Mouse (Mus musculus) thymus, postnatal 25 days (tissue): Measurements from ENCODE around the gene Il6ra.

ENCODE experiments used
- DNase-seq: peaks from one replicate; pipeline ENCODE4 v3.0.0; 2022

Il6ra gene

GRCm38 (mm10) chr3:89908836-89909235 lies 4.2 kb downstream of the Il6ra start:
- no peak for DNase-seq

GRCm38 (mm10) chr3:89907846-89908245 lies 5.2 kb downstream of the Il6ra start:
- no peak for DNase-seq

DNA sequence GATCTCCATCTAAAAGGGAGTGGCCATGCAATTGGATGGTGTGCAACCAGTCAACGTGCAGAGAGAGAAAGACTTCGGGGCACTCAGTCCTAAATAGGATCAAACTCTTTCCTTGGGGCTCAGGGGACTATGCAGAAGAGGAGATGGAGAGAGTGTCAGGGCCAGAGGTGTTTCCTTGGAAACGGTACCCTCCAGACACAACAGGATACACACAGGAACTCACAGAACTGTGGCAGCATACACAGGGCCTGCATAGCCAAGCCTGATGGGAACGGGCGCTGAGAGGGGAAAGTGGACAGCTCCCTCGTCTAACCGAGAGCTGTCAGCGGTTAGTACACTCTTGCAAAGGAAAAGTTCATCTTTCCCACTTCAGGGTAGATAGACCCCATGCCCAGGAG lies 13.5 kb downstream of the Il6ra start:
- no peak for DNase-seq

DNA sequence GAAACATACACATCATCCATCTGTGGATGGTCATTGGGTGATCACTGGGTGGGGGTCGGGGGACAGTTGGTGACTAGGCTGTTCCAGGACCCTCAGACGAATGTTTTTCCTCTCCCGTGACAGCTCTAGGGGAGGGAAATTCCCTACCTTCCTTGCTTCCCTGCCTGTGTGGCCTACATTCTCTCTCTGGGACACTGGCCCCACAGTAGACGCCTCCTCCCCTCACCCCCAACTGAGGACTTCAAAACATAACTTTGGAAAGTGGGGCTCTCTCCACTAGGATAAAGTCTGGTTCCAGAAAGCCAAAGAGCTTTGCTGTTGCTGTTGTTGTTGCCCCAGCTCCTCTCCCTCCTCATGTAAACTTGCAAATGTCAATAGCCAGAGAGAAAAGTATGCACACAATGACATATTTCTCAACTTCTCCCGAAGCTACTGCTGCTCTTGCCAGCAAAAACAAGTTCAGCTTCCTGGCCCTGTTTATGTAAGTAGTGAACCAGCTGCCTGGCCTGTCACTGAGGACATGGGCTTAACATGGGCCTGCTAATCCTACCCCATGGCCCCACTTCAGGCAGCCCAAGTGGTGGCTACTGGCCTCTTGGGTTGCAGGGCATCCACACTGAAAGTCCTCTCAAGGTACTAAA lies 14.0 kb downstream of the Il6ra start:
- DNase-seq: no peak

DNA sequence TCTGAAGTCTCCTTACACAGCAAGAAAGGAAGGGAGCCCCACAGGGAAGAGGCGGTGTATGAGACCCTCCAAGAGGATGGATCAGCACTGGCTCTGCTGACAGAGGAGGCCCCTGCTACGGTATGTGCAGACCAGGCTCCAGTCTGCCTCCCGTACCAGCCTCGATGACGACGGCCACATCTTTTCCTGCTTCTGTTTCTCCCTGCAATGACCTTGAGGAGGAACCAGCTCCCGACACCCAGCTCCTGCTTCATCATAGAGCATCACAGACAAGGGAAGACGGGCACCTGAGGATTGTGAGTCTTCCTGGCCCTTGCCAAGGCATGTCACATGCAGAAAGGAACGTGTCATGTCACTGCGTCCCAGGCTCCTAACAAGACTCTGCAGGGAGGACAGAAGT lies 15.0 kb downstream of the Il6ra start:
- no peak for DNase-seq

GRCm38 (mm10) chr3:89897204-89897796 lies 15.7 kb downstream of the Il6ra start:
- no peak for DNase-seq

- no peak for DNase-seq
Observed at GRCm38 (mm10) chr3:89896571-89896970, 16.4 kb downstream of the Il6ra start.

DNA sequence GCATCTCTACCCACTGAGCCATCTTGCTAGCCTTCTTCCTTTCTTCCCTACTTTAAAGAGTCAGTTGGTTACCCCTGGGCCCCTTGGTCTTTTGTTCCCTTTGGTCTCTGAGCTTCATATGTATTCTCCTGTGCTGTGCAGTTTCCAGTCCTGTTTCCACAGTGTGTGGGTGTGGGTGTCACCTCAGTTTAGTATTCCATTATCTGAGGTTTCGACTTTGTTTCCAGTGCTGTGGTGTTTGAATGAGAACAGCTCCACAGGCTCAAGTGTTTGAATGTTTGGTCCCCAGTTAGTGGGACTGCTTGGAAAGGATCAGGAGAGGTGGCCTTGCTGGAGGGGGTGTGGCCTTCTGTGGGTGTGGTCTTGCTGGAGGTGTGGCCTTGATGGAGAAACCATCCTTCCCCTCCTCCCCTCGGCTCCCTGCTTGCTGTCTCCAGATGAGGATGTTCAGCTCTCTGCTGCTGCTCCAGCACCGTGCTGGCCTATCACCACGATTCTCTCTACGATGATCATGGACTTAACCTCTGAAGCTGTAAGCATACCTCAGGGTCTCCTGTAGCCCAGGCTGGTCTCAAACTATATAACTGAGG lies 20.4 kb downstream of the Il6ra start:
- DNase-seq: no peak

GRCm38 (mm10) chr3:89891696-89892095 lies 21.3 kb downstream of the Il6ra start:
- DNase-seq: no peak

DNA sequence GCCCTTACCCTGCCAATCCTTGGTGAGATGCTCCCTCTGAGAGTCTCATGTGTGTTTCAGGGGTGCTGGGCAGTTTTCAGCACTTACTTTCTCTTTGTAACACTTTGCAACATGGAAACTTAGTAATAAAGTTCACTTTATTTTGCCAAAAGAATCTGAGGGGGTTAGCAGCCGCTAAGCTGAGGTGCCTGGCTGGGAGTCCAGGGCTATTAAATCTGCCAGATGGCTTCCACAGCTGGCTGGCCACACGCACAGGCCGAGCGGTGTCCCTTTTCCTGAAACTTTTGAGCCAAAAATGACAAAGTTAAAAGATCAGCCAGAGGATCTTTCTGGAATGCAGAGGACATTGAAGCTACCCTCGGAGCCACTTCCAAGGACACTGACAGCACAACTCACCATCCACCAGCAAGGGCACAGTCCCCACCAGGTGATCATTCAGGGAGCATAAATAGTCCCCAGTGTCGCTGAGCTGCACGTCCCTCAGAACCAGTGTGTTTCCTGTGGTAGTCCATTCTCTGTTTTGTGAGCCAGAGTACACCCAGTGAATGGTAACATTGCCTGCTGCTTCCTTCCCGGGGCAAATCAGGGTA lies 23.1 kb downstream of the Il6ra start:
- DNase-seq: no peak

- DNase-seq: no peak
Observed at GRCm38 (mm10) chr3:89887582-89888230, 25.3 kb downstream of the Il6ra start.

DNA sequence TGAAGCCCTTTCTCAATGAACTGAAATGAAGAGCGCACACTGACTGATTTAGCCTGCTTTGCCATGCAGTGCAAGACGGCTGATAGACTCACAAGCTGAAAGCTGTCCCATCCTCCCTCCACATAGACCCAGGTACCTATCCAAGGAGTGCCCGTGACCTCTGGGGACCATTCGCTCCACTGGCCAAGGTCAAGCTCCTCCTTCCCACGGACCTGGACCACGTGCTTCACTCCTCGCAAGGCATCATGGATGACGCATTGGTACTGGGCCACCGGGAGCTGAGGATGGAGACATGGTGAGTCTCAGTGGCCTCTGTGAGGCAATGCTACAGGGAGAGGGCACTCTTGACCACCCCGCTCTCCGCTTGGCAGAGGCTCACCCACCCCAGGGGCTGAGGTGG lies 27.2 kb downstream of the Il6ra start:
- DNase-seq: no peak

- no peak for DNase-seq
Observed at GRCm38 (mm10) chr3:89883582-89884041, 29.4 kb downstream of the Il6ra start.

DNA sequence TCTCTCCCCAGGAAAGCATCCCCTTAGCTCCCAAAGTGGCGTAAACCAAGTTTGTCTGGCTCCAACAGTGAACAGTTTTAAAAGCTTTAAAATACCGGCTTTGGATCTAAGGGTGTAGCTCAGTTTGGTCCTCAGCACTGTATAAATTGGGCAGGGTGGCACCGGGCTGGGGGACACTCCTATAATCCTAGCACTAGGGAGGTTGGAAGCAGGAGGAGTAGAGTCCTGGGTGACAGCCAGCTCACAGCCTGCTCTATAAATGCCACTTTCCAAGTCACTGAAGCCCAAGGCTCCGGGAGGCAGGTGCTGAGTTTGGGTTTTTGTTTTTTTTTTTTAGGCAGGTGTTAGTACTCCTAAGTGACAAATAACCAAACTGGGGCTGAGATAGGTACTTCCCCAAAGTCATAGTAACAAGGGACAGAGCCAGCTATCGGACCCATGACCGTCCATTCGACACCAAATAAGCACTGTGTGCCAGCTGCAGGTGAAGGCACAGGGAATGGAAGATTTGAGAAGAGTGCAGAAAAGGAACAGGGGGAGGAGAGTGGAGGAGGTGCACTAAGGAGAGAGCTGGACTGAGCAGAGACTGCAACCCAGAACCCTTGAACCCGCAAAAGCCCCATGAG lies 30.3 kb downstream of the Il6ra start:
- no peak for DNase-seq

GRCm38 (mm10) chr3:89880036-89880851 lies 32.8 kb downstream of the Il6ra start:
- DNase-seq: no peak

DNA sequence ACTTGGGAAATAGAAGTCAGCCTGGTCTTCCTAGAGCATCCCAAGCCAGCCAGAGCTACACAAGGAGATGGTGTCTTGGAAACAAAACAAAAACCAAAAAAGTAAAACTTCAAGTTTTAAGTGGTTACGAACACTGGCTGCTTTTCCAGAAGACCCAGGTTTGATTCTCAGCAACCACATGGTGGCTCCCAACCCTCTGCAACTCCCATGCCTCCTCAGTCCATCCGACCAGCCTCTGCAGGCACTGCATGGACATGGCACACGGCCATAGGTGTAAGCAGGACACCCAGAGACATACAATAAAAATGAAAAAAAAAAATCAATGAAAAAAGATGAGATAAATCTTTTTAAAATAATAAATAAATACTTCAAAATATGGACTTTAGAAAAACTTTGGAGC lies 33.7 kb downstream of the Il6ra start:
- DNase-seq: no peak

DNA sequence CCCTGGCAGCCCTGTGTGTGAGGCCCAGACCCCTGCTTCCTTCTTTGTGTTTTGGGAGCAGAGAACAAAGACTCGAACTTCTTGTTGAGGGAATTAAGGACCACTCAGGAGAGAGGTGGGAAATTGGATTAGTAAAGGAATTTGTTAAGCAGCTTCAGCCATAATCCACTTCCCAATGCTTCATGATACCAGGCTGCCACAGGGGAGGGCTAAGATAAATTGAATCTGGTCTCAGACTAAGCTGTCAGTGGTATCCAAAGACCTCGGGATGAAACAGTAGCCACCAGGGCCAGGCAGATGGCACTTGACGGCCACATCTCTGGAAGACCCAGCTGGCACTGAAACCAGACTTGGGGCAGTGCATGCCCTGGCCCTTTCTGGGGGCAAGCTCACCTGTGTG lies 34.5 kb downstream of the Il6ra start:
- no peak for DNase-seq

DNA sequence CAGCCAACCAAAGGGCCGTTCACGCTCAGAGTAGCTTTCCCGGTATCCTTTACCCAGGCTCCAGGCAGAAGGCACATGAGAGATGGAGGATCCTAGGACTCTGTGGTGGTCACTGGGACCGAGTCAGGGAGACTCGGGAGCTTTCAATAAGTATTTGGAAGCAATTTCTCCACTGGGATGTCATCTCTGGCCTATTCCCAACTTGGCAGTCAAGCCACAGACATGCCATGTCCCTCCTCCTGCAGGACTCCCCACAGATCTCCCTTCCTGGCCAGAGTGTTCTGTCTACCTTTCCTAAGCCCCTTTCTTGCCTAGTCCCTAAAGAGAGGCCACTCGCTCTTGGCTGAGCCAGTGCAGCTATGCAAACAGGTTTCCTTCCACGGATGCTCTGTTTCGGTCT lies 35.9 kb downstream of the Il6ra start:
- no peak for DNase-seq

DNA sequence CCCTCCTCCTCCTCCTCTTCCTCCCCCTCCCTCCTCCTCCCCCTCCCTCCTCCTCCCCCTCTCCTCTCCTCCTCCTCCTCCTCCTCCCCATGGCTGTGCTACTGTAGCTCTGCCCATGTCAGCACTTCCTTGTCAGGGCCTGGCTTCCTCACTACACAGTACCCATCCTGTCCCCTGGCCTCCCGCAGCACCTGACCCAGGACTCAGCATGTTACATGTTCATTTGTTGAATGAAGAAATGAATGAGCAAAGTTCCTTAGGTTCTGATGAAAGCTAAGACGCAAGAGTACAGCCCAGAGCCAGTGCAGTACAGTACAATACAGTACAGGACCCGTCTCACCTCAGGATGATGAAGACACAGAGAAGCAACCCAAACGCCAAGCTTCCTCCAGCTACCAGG lies 36.5 kb downstream of the Il6ra start:
- DNase-seq: no peak

GRCm38 (mm10) chr3:89875781-89876180 lies 37.2 kb downstream of the Il6ra start:
- no peak for DNase-seq

GRCm38 (mm10) chr3:89875021-89875420 lies 38.0 kb downstream of the Il6ra start:
- DNase-seq: no peak

DNA sequence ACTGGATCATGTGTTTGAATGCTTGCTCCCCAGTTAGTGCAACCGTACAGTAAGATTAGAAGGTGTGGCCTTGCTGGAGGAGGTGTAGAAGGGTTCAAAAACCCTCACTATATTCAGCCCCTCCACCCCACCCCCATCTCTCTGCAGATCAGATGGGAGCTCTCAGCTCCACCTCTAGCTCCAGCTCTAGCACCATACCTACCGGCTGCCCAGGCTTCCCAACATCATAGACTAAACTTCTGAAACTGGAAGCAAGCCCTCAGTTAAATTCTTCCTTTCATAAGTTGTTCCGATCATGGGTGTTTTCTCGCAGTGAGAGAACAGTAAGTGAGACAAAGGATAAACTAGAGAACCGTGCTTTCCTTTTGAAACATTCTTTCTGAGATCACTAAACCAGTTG lies 38.9 kb downstream of the Il6ra start:
- DNase-seq: no peak
